ENCODE assay signal across 8 mouse cellular contexts in the genomic region with DNA sequence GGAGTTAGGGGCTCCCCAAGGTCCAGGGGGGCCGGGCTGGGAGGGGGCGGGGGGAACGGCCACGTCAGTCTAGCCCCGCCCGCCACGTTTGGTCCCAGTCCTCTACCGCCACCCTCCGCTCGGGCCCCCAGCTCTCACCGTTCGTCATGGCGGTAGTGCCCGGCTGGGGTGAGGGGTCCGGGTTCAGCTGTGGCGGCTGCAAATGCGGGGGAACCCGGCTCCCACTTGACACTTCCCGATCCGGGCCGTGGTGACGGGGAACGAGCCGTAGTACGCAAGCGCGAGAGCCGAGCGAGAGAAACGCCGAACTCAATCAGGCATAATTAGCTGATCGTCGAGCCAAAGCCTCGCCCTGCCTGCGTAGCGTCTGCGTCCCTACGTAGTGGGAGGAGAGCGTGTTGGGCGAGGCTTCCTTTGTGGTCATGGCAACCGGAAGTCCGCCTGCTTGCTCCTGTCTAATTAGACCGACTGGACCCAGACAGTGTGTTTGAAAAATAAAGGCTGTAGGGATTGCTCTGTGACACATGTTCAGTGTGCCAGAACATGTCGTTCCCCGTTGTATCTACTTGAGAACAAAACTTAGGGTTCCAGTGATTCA. TPM values are rescaled to one million over a fixed set of nuclear protein-coding genes. Genes with fewer than 3 reads are reported as not detected.
DNase-seq lines count a peak whose midpoint lies in the region; ATAC-seq lines count a peak whose summit lies in the region.

A gene (minus strand): TSS at position 334 of the 598 bp plus-strand sequence.

- ATAC-seq in megakaryocyte progenitor cell, adult 5-6 weeks (replicated peaks; ENCODE audit: poor library complexity): peak; percentile 90

- peak; percentile 99 for DNase-seq in adipocyte (ENCODE audit: low spot score)
- DNase-seq in embryo, embryonic 10 days (ENCODE audit: low spot score): peak; percentile 100
- DNase-seq in gastrocnemius, postnatal 10 days: peak; percentile 92
- DNase-seq in induced T-regulatory cell, adult 2 months (ENCODE audit: low read depth): peak; percentile 99
- peak; percentile 95 to 97 for DNase-seq in left cerebral cortex, adult 9 months (ENCODE audit: low spot score in 2 of 2)
- peak; percentile 96 for DNase-seq in right cerebral cortex, postnatal 14 days
- DNase-seq in urinary bladder, postnatal 36 days (ENCODE audit: low spot score in 2 of 2): peak; percentile 96 to 97

RNA-seq across cellular contexts. Expression of the gene that starts here (rescaled TPM):
- total RNA-seq in gastrocnemius, postnatal 10 days (2021): 10 to 100 TPM; 23.1 to 24.9 TPM
- 15.2 and 16.4 TPM in 2 replicates for total RNA-seq in megakaryocyte progenitor cell, adult 5-6 weeks (2015)
- total RNA-seq in megakaryocyte progenitor cell, adult 5-6 weeks (2017): 35.2 and 38.2 TPM in 2 replicates

Comparison
In these comparisons a context has a peak if more than half of its experiments do, and no peak if none do; other contexts are left out.
1. Peak in every context shown above with its lines: DNase-seq and ATAC-seq.